Mouse (Mus musculus): ENCODE measurements at regions not wholly inside any gene's neighbourhood (a gene's known extent, or its start where the extent isn't known, plus 50 kb on each side); places are given as distances from the start of the nearest gene placed in this dataset.
"Not testable (repeated sequence)": the region's sequence is repeated elsewhere in the genome, so short reads cannot be mapped to it uniquely, and the experiment has no call there.

GRCm38 (mm10) chr7:82101314-82101713 is 72.3 kb upstream of the Sh3gl3 start:
- peaks cover 2% of the 10 kb centered on the region; the same call in 1 of the 2 replicates for H3K4me1 ChIP-seq
- H3K9ac ChIP-seq = no peak overlapping the region
- no peaks in the 10 kb centered on the region for H3K9me3 ChIP-seq
- no peak overlapping the region for H3K4me3 ChIP-seq
- no peak overlapping the region for H3K27ac ChIP-seq
- no peak for ATAC-seq (ENCODE audit: insufficient number of reproducible peaks, low FRiP score, low TSS enrichment, low read depth)
- 94% methylated on average over 2 of the region's 2 CpGs for WGBS
- H3K36me3 ChIP-seq = no peaks in the 10 kb centered on the region
- H3K27me3 ChIP-seq = no peaks in the 10 kb centered on the region
- H3K4me2 ChIP-seq = no peak overlapping the region

GRCm38 (mm10) chr7:82105631-82106030 is 68.0 kb upstream of the Sh3gl3 start:
- 85% methylated on average over 5 of the region's 5 CpGs for WGBS
- no peaks in the 10 kb centered on the region for H3K9me3 ChIP-seq
- H3K4me3 ChIP-seq = no peak overlapping the region
- no peaks in the 10 kb centered on the region for H3K36me3 ChIP-seq
- peaks cover 10% of the 10 kb centered on the region for H3K4me1 ChIP-seq
- no peaks in the 10 kb centered on the region for H3K27me3 ChIP-seq
- no peak for ATAC-seq (ENCODE audit: insufficient number of reproducible peaks, low FRiP score, low TSS enrichment, low read depth)
- H3K4me2 ChIP-seq = no peak overlapping the region
- no peak overlapping the region for H3K27ac ChIP-seq
- no peak overlapping the region for H3K9ac ChIP-seq

GRCm38 (mm10) chr7:82109141-82109540 is 64.5 kb upstream of the Sh3gl3 start:
- not testable (repeated sequence) for H3K36me3 ChIP-seq; H3K9ac ChIP-seq; H3K27ac ChIP-seq; H3K9me3 ChIP-seq; H3K4me3 ChIP-seq; ATAC-seq (ENCODE audit: insufficient number of reproducible peaks, low FRiP score, low TSS enrichment, low read depth); H3K27me3 ChIP-seq; H3K4me1 ChIP-seq; H3K4me2 ChIP-seq

GRCm38 (mm10) chr7:82109550-82109949 is 64.1 kb upstream of the Sh3gl3 start:
- peaks cover 9% of the 10 kb centered on the region for H3K4me1 ChIP-seq
- H3K27ac ChIP-seq = no peak overlapping the region
- 10% methylated on average over 5 of the region's 5 CpGs for WGBS
- 0 out of 2 replicates have a peak overlapping the region, but pooled peaks have one; percentile 1 for H3K4me2 ChIP-seq
- ATAC-seq (ENCODE audit: insufficient number of reproducible peaks, low FRiP score, low TSS enrichment, low read depth) = no peak
- H3K9ac ChIP-seq = no peak overlapping the region
- no peaks in the 10 kb centered on the region for H3K9me3 ChIP-seq
- no peaks in the 10 kb centered on the region for H3K27me3 ChIP-seq
- H3K4me3 ChIP-seq = no peak overlapping the region
- H3K36me3 ChIP-seq = no peaks in the 10 kb centered on the region

- no peaks in the 10 kb centered on the region for H3K9me3 ChIP-seq
- ATAC-seq (ENCODE audit: insufficient number of reproducible peaks, low FRiP score, low TSS enrichment, low read depth) = no peak
- 0 out of 2 replicates have a peak overlapping the region, but pooled peaks have one; percentile 1 for H3K4me2 ChIP-seq
- H3K9ac ChIP-seq = no peak overlapping the region
- H3K4me1 ChIP-seq = peaks cover 12% of the 10 kb centered on the region
- no peaks in the 10 kb centered on the region for H3K27me3 ChIP-seq
- 24% methylated on average over 8 of the region's 8 CpGs for WGBS
- H3K4me3 ChIP-seq = no peak overlapping the region
- no peak overlapping the region for H3K27ac ChIP-seq
- no peaks in the 10 kb centered on the region for H3K36me3 ChIP-seq
These were observed 63.7 kb upstream of the Sh3gl3 start for GRCm38 (mm10) chr7:82109977-82110376.

- no peaks in the 10 kb centered on the region for H3K27me3 ChIP-seq
- no peaks in the 10 kb centered on the region for H3K36me3 ChIP-seq
- no peak overlapping the region for H3K27ac ChIP-seq
- peaks cover 12% of the 10 kb centered on the region for H3K4me1 ChIP-seq
- no peak overlapping the region for H3K4me3 ChIP-seq
- no peaks in the 10 kb centered on the region for H3K9me3 ChIP-seq
- H3K9ac ChIP-seq = no peak overlapping the region
- H3K4me2 ChIP-seq = no peak overlapping the region
- no peak for ATAC-seq (ENCODE audit: insufficient number of reproducible peaks, low FRiP score, low TSS enrichment, low read depth)
- 49% methylated on average over 6 of the region's 6 CpGs for WGBS
These were observed 61.6 kb upstream of the Sh3gl3 start for GRCm38 (mm10) chr7:82112046-82112445.

GRCm38 (mm10) chr7:82115646-82116045 is 58.0 kb upstream of the Sh3gl3 start:
- H3K4me2 ChIP-seq = no peak overlapping the region
- no peaks in the 10 kb centered on the region for H3K36me3 ChIP-seq
- H3K27ac ChIP-seq = no peak overlapping the region
- no peak for ATAC-seq (ENCODE audit: insufficient number of reproducible peaks, low FRiP score, low TSS enrichment, low read depth)
- no peaks in the 10 kb centered on the region for H3K9me3 ChIP-seq
- WGBS = 75% methylated on average over 6 of the region's 6 CpGs
- no peak overlapping the region for H3K9ac ChIP-seq
- H3K27me3 ChIP-seq = peaks cover 14% of the 10 kb centered on the region
- peaks cover 4% of the 10 kb centered on the region; the same call in 1 of the 2 replicates for H3K4me1 ChIP-seq
- H3K4me3 ChIP-seq = no peak overlapping the region

- H3K9ac ChIP-seq = no peak overlapping the region
- H3K4me1 ChIP-seq = peaks cover 4% of the 10 kb centered on the region; the same call in 1 of the 2 replicates
- H3K27ac ChIP-seq = no peak overlapping the region
- no peak overlapping the region for H3K4me2 ChIP-seq
- WGBS = 7% methylated on average over 2 of the region's 2 CpGs
- no peaks in the 10 kb centered on the region for H3K9me3 ChIP-seq
- peaks cover 14% of the 10 kb centered on the region for H3K27me3 ChIP-seq
- H3K36me3 ChIP-seq = no peaks in the 10 kb centered on the region
- no peak for ATAC-seq (ENCODE audit: insufficient number of reproducible peaks, low FRiP score, low TSS enrichment, low read depth)
- no peak overlapping the region for H3K4me3 ChIP-seq
These were observed 54.4 kb upstream of the Sh3gl3 start for GRCm38 (mm10) chr7:82119266-82119665.

- Histone ChIP-seq H3K9me3 (no peaks in the 10 kb centered on the region), H3K27ac (no peak overlapping the region), H3K4me3 (no peak overlapping the region), H3K36me3 (no peaks in the 10 kb centered on the region), H3K4me1 (0 out of 2 replicates have a peak, but pooled peaks cover under 1% of the 10 kb centered on the region), H3K27me3 (peaks cover 14% of the 10 kb centered on the region), H3K4me2 (no peak overlapping the region), H3K9ac (no peak overlapping the region)
- 59% methylated on average over 9 of the region's 9 CpGs for WGBS
- no peak for ATAC-seq (ENCODE audit: insufficient number of reproducible peaks, low FRiP score, low TSS enrichment, low read depth)
These were observed 53.8 kb upstream of the Sh3gl3 start for GRCm38 (mm10) chr7:82119866-82120265.

- H3K4me1 ChIP-seq = no peaks in the 10 kb centered on the region
- WGBS = 0% methylated on average over 1 of the region's 1 CpGs
- ATAC-seq (ENCODE audit: insufficient number of reproducible peaks, low FRiP score, low TSS enrichment, low read depth) = no peak
- H3K9me3 ChIP-seq = no peaks in the 10 kb centered on the region
- H3K4me3 ChIP-seq = no peak overlapping the region
- no peaks in the 10 kb centered on the region for H3K36me3 ChIP-seq
- no peak overlapping the region for H3K4me2 ChIP-seq
- no peak overlapping the region for H3K27ac ChIP-seq
- H3K27me3 ChIP-seq = peaks cover 14% of the 10 kb centered on the region
- H3K9ac ChIP-seq = no peak overlapping the region
These were observed 51.9 kb upstream of the Sh3gl3 start for GRCm38 (mm10) chr7:82121746-82122145.
